Mouse (Mus musculus) kidney, postnatal 25 days (tissue): ENCODE data around the gene Tank.
A peak's percentile ranks its signal among the peaks of the same experiment; 100 is the strongest.

ENCODE experiments used
- DNase-seq, 2 experiments: peaks; one replicate each; pipeline ENCODE4 v3.0.0; 2021; ENCODE audit warnings: mixed read lengths in 2 of 2

Tank gene

DNA sequence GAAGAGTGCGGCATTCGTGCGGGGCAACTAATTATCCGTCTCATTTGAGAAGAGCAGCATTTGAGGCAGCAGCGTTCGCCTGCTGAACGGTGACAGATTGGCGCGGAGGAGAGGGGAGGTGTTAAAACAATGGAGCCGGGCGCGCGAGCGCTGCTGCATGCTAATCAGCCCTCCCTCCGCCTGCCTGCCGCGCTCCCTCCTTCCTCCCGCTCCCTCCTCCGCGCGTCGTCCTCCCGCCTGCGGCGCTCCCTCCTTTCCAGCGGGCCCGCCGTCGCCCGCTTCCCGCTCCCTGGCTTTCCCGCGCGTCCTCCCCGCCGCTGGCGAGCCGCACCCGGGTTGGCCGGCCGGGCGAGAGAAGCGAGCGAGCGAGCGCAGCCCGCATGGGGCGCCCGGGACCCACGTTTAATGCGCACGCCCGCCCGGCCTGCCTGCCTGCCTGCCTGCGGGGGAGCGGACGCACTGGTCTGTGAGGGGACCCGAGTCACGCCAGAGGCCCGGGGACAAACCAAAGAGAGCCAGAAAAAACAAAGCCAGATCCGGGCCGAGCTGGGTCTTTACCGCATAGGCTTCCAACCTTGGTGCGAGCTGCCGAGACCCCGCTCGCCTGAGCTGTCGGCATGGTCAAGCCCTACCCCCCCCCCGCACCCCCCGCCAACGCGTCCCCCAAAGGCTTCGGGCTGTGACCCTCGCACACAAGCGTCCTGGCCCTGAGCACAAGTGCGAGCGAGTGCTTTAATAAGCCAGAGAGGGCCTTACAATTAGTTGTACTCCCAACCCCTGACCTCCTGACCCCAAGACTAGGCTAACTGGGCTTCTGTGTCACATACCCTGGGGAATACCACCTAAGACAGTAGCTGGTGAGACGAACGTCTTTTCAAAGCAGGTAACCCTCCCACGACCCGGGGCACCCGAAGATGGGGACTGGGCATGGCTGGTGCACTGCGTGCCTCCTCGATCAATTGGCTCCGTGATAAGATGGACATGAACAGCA, 78.3 kb downstream of the Tank start:
- peak; percentile 57 to 67 for DNase-seq

DNA sequence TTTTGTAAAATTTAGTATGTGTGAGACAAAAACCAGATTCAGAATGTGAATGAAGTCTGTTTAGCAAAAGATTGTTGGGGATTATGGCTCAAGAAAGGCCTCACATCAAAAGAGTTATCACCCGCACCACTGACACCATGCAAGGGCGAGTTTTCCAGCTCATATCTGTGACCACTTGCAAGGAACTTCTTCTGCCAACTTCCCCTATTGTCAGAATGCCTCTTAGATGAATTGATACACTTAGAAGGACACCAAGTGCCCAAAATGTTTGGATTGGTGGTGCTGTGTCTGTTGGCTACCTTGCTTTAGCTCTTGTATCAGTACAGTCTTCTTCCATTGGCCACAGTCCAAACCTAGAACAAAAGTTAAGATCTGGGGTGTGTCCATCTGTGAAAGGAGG, 80.9 kb downstream of the Tank start:
- no peak for DNase-seq

DNA sequence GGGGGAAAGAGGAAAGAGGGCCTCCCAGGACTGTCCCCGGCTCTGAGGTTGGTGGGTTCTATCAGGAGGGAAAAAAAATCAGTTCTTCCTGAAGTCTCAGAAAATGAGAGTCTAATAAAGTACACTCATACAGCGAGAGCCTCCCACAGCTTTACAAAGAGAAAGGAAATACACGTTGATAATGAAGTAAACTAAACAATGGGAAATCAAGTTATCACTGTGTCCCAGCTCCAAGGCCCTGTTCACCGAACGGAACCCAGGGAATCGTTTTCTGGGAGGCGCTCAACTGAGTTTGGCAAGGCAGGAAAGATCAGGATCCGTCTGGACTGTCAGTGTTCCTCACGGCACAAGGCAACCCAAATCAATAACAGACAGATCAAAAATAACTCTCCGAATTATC, 84.4 kb downstream of the Tank start:
- no peak for DNase-seq

DNA sequence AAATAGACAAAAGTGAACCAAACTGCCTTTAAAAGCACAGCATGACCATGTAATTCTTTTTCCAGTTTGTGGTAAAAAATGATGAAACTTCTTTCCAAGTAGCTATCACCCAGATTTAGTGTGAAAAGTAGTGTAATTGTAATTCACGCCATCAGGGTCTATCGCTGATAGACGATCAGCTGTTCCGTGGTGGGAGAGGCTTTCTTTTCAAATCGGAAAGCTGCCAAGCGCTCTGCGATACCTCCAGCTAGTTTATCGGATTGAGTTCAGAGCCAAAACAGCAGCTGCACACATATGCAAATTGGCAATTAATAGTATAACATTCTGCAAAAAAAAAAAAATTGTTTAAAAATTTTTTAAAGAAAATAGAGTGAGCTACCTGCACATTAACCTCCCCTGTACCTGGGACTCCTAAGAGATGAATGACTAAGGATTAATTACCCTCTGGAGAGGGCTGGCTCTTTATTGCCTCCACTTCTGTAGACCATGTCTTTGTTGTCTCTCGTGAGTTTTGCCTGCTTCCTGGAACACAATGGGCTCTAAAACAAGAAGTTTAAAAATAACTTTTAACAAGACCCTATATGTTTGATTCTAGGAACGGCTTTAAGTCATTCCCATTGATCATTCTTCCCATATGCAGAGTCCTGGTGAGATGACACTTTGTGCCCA, 85.3 kb downstream of the Tank start:
- DNase-seq = no peak

DNA sequence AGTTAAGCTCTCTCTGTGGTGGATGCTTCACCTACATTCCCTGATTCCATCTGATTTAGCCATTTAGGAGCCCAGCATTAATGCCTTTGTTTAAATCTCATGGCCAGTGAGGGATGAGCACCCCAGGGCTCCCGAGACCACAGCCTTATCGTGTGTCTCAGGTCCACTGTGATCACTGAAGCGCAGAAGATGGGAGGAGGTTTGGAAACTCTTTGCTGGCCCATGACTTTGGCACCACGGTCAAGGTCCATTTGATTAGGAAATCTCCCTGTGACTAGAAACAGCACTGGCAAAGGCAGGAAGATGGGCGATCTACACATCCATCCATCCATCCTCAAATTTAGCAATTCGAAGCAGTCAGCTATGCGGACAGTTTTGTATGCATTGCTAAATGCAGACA, 89.0 kb downstream of the Tank start:
- DNase-seq = no peak

DNA sequence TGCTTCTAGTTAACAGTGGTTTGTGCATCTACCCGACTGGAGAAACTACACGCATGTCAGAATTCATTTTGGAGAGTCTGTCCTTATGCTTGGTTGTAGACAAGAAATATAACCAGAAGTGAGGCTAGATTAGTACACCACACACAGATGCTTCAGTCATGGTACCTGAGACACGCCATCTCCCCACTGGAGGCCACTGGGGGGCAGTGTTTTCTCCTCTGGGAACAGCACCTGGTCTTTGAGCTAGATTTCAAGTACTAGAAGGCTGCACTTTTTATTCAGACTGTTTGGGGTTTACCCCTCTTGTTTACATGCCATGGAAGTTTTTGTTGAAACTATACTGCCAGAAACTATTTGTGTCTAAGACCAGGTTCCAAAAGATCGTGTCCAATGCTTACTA, 89.9 kb downstream of the Tank start:
- DNase-seq = peak; percentile 51 to 74

DNA sequence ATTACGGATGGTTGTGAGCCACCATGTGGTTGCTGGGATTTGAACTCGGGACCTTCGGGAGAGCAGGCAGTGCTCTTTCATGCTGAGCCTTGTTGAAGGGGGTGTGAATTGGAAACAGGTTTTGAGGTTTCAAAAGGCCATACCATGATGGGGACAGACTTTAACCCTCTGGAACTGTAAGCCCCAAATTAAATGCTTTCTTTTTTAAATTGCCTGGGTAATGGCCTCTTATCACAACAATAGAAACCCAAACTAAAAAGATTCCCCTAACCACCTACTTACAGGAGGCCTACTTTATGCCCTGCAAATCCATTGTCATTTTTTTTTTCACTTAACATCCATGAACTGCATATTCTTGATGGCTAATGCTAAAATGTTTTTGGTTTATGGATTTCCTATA, 96.2 kb downstream of the Tank start:
- DNase-seq = no peak

DNA sequence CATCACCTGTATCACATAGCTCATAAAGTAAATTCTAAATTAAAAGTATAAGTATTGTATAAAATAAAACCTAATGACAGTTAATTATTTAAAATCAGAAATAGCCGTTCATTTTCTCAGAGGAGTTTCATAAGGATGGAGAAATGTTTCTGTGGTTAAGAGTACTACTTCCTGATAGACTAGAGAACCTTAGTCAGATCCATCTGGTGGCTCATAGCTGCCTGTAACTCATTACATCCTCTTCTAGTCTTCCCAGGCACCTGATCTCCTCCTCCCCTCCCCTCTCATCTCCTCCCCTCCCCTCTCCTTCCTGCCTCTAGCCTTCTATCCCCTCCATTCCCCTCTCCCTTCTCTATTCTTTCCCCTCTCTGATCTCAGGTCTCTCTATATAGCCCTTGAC, 103.2 kb downstream of the Tank start:
- no peak for DNase-seq

DNA sequence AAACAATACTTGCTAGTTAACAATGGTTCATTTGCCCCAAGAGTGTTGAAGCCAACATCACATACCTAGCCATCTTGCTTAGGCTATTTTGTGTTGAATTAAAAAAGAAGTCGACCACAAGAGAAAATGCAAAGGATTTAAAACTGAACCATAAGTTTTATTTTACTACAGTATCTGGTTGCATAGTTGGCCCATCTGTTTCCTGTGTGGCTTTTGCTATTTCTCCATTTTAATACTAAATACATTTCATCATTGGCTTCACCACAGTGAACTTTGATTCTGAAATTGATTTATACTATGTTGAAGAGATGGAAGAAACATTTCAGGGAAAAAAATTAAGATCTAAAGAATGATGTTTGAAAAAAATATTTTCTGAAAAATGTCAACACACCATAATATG, 108.1 kb downstream of the Tank start:
- DNase-seq = no peak

DNA sequence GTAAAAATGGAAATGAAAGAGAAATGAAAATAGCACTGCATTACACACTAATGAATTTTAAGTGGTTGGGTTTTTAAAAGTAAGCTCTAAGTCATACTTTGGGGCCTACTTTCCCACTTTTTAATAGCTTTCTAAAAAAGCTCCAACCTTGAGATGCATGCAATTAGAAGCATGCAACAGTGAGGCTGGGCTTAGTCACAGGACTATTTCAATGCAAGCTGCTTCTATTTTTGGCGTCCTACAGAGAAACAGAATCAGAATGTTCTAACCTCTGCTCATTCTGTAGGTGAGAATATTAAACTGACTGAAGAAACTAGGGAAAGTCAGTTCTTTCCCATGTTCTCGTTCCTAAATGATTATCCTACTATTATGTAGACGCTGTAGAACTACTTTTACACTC, 110.7 kb downstream of the Tank start:
- DNase-seq = no peak
